Mouse (Mus musculus) activated CD4-positive, CD25-positive, alpha-beta regulatory T cell, adult 4 months (primary cell): ENCODE data around the gene Lrfn3. TPM values are rescaled to one million over a fixed set of nuclear protein-coding genes. Genes with fewer than 3 reads are reported as not detected.

Experiments
- ATAC-seq: one replicate; pipeline ENCODE4 v1.8.0; 2017
- polyA plus RNA-seq, 2 experiments: library from polyadenylated mRNA; unstranded; fragments of 100-300 nt; shearing (Covaris generic); gene quantifications; one replicate each; pipeline ENCODE4 v1.2.1; 2017

The Lrfn3 gene
- not detected for polyA plus RNA-seq

DNA sequence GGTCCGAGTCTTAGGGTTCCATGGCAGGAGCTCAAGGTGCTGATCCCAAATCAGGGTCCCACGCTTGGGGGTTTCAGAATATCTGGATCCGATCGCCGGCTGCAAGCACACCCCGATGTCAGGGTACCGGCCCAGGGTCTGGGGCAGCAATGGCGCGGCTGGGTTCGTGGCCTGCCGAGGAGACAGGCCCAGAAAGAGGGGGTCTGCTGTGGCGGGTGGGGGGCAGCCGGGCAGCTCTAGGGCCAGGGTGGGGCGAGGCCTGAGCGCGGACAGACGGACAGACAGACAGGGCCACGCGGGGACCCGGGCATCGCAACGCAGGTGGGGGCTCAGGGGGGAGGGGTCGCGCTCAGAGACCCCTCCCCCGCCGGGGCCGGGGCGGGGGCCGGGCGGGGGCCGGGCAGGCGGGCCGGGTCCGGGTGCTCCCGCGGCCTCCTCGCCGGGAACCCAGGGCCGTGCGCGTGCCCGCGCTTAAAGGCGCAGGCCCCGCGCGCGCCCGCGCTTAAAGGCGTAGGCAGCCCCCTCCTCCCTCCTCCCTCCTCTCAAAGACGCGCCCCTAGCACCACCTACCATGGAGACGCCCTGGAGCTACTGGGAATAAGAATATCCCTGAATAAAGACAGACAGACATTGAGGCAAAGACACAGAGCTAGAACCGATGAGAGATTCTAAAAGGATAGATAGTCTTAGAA lies at the start of gene Lrfn3:
Gene Lrfn3, minus strand, starts transcription at position 121 of the 692 bp plus-strand sequence.
- ATAC-seq, result no peak

DNA sequence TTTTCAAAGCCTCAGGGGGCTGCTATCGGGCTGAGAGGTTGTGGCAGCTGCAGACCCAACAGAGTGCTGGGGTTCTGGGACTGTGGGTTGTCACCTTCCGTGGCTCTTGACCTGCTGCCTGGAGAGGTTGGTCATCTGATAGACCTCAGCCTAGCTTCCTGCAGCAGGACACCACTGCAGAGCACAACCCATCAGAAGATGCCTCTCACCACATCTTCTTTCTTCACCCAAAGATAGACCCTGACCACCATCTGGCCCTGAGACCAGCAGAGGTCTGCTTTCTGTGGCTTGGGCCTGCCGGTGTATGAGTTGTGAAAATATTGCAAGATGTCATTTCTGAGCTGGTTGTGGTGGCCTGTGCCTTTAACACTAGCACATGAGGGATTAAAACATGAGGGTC lies 48.5 kb upstream of the Lrfn3 start:
- ATAC-seq, result no peak

DNA sequence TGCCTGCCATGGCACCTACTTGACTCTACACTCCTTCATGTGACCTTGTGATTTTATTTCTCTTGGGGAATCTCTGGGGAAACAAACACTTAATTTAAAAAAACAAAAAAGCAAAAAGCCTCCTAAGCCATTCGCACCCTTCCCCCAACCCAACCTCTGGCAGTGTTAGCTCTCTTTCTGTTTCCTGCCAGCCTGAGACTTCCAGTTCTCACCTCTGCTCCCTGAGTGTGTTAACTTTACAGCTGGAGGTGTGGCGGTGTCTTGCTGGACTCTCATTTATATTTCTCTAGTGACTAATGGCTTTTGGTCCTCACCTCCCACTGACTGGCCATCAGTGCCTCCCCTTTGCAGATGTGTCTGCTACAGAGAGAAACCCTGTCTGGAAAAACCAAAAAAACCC lies 47.2 kb upstream of the Lrfn3 start:
- ATAC-seq, result no peak

DNA sequence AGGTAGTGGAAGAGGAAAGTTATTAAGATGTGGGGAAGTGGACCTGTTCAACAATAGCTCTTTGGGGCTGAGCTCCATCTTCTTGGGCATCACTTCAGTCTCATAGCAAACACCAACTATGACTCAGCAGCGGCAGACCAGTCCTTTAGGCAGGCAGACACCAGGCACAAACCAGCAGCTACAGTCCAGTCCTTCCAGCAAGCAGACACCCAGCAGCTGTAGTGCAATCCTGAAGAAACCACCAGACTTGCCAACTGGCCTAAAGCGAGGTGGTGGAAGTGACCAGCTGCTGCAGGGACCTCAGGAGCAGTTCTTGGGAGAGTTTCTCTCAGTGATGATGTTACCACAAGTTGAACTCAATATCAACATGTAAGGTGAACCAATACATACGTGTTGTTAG lies 46.1 kb upstream of the Lrfn3 start:
- ATAC-seq, result no peak

DNA sequence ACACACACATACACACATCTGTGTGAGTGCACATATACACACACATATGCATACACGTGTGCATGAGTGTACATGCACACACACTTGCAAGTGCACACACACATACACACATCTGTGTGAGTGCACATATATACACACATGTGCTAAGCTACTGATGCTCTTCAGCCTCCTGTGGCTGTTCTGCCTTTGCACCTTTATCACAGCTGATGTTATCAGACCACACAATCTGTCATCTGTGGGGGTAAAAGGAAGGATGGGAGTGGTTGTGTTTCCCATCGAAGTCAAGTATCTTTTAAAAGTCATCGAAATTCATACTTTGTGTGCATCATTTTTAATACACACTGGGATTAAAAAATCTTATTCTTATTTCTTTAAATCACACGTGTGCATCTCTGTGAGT lies 39.8 kb upstream of the Lrfn3 start:
- ATAC-seq, result peak; percentile 54

DNA sequence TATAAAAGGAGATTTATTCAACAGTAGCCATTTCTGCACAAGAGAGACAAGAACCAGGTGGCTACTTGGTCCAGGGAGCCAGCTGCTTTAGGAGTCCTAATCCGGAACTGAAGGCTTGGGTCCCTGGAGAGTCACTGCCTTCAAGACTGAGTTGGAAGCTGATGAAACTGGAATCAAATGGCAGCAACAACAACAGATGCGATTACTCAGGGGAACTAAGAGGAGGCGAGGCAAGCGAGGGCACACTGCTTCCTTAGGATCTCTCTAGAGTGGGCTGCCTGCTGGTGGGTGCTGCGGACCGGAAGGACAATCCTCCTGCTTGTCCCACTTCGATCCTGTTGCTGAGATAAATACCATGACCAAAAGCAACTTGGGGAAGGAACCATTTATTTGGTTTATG lies 37.1 kb upstream of the Lrfn3 start:
- ATAC-seq, result no peak

DNA sequence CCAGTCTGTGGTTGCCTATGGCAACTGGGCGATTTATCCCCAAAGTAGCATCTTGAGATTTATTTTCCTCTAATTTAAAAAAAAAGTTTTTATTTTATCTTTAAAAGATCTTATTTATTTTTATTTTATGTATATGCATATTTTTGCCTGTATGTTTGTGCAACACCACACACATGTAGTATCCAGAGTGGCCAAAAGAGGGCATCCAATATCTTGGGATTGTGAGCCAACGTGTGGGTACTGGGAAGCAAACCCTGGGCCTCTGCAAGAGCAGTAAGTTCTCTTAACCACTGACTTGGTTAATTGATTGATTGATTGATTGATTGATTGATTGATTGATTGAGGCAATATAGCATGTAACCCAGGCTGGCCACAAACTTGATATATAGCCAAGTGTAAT lies 32.3 kb upstream of the Lrfn3 start:
- ATAC-seq, result no peak

DNA sequence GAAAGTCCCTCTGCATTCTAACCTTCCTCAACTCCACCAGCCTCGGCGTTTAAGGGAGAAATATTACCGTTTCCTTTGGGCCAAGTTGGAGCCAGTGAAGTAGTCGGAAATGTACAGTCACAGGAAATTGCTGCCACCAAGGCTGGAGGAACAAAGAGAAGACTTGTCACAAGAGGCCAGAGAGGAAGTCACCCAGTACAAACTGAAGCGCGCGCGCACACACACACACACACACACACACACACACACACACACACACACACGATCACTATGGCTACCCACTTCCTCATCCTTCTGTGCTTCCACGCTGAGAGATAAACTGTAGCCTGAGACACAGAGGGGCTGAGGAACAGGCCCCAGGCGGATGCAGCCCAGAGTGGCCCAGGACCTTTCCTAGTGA lies 31.8 kb upstream of the Lrfn3 start:
- ATAC-seq, result peak; percentile 94

DNA sequence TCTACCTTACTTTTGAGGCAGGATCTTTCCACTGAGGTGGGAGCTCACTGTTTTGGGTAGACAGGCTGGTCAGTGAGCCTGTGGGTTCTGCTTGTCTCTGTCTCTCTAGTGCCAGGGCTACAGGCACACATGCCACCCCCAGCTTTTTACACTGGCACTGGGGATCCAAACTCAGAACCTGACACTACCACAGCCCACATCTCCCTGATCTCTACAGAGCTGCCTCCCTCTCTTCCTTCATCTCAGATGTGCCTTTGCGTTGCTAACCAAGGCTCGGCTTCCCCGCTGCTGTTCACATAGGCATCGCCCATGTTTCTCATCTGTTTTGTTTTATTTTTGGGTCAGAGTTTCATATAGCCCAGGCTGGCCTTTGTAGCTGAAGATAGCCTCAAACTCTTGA lies 31.1 kb upstream of the Lrfn3 start:
- ATAC-seq, result no peak

DNA sequence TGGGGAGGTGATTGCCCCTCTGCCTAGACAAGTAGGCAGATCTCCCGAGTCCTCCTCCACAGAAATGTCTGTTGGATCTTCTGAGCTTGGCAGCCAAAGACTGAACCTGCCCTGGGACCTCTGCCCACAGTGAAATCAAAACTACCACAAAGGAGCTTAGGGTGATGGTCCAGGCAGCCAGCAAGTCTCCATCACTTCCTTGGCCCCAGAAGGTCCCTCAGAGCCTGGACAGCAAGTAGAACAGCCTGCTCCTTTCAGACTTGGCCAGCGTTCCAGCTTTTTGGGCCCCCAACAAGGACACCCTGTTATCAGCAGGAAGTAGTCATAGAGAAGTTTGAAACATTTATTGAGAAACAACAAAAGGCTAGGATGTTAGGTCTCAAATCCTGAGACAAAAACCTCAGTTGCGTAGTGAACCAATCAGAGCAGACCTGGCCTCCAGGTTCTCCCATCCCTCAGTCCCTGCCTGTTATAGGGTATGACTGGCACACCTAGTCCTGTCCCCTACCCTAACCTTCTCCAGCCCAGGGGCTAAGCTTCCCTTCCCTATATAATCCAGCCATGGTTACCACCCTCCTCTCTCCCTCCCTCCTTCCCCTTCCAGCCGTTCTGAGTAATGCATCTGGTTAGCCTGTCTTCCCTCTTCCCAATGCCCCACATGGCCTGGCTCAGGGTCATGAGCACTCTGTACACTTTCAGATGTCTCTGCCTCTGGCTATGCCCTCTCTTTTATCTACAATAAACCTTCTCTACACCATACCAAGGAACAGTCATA lies 30.4 kb upstream of the Lrfn3 start:
- peak; percentile 10 for ATAC-seq

DNA sequence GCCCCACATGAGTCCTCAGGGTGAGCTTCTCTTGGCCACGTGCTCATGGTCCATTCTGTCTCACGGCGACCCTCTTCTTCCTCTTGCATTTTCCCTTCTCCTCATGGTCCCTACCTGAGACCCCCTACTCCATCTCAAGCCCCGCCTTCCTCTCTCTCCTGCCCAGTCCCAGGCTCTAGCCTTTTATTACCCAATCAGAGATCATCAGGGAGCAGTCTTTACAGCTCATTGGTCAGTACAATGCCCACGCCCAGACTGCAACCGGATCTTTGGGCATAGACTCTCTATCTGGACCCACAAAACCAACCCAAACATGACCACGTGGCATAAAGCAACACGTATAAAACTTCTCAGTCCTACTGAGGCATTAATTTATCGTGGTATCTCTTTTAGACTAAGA lies 21.5 kb upstream of the Lrfn3 start:
- no peak for ATAC-seq

DNA sequence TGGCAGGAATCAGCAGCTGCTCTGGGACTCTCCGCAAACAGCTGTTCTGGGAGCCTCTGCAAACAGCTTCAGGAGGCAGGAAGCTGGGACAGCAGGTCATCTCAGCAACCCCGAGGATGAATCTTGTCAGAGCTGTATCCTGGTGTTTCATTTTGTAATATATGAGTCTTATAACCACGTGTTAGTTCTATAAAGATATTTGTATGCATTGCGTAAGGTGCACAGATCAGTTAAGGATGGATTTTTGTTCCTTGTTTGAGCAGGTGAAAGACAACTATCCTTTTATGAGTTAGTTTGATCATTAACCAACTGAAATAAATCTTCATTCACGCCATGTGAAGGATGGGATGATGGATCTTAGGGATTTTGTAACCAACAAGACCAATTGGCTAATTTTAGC lies 17.5 kb upstream of the Lrfn3 start:
- no peak for ATAC-seq

DNA sequence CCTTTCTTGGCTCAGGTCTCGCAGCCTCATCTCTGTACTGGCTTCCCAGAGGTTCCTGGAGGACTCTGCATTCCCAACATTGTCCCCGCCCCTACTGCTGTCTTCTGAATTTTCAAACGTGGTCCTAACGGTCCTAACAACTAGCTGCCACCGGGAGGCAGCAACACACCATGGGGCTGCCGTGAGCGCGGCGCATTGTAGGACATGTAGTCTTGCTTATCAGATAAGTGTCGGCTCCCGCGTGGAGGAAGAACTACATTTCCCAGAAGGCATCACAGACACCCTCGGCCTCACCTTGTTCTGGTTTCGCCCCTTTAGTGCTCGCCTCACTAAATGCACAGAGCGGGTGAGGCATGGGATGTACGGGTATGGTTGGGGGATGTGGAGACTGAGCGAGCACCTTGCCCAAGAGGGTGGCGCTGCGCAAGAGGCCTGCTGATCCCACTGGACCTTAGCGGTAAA lies 11.0 kb upstream of the Lrfn3 start:
- peak; percentile 100 for ATAC-seq

DNA sequence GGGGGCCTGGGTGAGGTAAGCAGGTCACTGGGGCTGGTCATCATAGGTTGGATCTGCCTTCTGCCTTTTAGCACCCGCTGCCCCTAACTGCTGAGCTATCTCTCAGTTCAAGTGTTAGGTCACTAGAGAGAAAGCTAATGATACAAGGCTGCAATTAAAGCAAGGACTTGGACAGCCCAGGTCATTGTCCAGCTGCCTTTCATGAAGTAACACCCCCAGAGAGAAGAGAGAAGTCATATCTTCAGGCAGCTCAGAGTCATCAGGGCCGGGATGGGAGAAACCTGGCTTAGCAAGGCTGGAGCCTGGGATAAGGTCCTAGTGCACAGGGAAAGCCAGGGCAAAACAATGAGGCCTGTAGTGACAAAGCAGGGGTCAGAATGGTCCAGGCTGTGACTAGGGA lies 4.9 kb upstream of the Lrfn3 start:
- ATAC-seq, result no peak

DNA sequence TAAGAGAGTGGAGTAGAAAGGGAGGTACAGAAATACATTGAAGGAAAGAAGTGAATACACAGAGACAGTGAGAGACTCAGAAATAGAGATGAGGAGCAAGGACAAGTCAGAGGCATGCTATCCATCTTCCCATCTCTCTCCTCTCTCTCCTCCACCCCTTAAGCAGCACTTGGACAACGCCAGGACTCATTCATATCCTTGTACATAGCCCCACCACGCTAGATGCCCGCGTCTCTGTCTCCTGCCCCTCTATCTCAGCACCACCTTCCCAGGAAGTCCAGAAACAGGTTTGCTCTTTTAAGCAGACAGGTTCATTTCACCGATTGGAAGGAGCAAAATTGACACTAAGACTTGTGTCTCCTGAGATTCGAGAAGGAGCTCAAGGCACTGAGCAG lies 769 bp upstream of the Lrfn3 start:
- no peak for ATAC-seq

DNA sequence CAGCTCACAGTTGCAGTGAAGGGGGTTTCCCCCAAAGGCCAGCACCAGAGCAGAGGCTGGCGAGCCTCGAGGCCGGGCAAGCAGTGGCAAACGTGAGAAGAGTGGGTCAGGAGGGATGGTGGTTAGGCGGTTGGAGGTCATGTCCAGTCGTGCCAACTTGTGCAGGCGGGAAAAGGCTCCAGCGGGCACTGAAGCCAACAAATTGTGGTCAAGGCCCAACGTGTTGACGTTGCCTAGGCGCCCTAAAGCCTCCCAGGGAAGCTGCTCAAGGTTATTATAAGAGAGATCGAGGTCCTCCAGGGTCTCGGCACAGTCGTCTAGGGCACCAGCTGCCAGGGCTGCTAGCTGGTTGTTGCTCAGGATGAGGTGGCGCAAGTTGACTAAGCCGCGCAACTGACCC lies 2.5 kb downstream of the Lrfn3 start:
- ATAC-seq, result no peak

DNA sequence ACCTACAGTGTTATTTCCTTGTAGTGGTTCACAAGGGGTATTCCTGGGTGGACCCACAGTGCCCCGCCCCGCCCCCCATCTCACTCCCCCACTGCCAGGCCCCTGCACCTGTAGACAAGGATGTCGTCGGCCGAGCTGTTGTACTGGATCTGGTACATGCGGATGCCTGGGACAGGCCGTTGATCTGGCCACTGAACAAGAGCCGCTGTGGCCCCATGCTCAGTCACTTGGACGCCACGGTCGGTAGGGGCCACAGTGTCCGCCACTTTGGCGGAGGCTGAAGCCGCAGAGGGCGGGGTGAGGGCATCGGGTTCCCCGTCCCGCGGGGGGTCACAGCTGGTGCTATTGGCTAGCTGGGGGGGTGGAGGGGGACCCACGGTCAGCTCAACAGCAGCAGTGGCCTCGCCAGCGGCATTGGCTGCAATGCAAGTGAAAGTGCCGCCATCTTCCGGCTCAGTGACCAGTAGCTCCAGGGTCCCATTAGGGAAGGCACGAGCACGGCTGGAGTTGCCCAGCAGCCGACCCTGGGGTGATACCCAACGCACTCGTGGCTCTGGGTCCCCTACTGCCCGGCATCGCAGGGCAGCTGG lies 3.2 kb downstream of the Lrfn3 start:
- ATAC-seq, result no peak

DNA sequence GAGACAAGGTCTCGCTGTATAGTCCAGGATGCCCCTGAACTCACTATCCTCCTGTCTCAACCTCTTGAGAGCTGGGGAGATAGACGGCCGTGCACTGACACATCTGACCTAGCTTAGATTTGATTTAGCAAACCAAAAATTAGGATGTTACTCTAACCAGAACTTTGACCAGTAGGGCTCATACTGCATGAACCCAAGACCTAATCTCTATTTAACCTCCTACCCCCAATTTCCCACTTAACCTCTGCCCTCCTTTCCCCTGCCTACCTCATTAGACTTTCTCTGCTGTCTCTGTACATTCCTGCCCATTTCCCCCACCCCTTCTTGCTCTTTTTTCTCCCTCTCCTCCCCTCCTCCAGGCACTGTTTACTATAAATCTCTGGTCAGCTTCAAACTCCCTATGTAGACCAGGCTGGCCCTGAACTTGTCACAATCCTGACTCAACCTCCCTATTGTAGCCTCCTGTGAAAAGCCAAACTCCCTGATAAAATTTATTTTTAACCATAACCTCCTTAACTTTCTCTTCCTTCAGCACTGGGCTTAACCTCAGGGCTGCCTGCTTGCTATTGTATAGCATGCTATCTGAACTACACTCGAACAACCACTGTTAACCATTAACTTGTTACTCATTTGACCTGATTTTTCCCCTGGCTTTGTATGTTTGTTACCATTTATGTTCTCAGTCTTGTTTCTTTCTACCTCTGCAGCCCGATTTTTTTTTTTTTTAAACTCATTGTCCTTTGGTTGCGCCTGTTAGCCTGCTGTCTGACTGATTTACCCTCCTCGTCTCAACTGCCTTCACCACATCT lies 4.0 kb downstream of the Lrfn3 start:
- no peak for ATAC-seq

DNA sequence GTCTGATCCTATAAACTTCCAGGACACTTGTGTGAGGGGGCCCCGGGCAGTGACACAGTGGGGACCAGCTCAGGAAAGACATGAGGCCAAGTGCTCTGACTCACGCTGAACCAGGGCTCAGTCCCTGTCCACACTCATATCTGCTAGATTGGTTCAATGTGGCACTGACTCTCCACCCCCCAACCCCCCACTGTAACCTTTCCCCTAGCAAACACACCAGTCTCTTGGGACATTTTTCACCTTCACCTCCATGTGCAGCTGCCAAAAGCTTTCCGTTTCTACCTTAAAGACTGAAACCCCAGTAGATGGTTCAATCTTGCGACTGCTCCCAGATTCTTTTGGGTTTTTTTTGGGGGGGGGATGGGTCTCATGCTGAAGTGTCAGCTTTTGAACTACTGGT lies 8.5 kb downstream of the Lrfn3 start:
- no peak for ATAC-seq

DNA sequence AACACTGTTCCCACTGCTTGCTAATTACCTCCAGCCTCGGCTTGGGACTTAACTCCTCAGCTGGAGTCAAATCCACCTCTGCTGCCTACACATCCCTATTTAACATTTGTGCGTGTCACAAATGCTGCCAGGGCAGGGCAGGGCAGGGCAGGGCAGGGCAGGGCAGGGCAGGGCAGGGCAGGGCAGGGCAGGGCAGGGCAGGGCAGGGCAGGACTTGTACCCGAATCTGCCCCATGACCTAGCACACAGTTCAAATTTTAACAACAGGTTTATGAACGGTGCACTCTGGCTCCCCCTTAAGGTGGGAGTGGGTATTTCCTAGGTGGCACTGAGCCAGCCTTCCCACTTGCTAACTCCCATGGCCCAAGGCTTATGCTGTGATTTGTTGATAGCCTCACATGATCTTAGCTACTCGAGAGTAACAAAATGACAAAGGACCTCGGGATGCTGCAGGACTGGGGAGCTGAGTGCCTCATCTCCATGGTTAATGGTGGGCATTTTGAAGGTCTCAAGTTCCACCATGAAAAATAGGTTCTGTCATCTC lies 9.2 kb downstream of the Lrfn3 start:
- peak; percentile 52 for ATAC-seq

DNA sequence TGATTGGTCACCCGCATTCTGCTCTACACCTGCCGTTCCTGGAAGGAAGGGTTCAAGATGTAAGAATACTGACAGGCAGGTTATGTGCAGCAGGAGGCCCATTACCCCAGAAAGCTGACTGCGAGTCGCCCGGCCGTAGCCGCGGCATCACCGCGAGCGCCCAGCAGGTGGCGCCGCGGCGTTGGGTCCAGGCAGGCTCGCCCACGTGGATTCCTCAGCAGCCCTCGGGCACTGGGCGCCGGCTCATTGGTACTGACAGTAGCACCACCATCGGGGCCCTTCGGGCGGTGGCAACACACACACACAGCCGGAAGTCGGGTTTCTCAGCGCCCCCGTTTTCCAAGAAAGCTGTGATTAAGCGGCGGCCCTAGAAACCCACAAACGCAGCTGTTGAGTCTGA lies 14.7 kb downstream of the Lrfn3 start:
- peak; percentile 76 for ATAC-seq

DNA sequence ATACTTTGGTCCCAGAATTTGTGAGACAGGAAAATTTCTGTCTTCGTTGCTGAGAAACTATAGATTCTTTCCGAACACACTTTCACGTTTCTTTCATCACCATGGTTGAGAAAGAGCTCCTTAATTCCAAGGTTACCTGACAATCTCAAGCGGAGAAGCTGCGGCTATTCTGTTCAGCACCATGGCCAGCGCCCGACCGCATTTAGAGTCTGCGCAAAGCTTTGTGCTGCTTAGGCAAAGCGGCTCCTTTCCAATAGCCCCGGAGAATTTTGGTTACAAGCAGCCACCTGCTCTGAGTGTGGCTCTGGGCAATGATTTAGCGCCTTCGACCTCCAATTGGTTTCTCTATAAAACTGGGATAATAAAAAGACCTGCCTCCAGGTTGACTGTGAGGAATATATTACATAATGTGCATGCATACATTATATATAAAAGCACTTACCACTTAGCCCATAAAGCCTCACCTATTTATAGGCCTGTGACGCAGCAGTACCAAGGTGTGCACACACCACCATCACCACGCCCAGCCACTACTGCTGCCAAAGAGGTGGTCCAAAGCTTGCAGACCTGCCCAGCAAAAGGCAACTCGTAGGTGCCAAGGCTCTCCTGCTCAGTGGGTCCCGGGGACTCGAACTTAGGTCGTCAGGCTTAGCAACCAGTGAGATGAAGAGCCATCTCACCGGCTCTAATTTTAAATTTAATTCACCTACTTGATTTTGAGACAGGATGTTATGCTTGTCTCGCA lies 15.8 kb downstream of the Lrfn3 start:
- no peak for ATAC-seq
